Mouse (Mus musculus): ENCODE measurements at regions not wholly inside any gene's neighbourhood (a gene's known extent, or its start where the extent isn't known, plus 50 kb on each side); places are given as distances from the start of the nearest gene placed in this dataset.

DNA sequence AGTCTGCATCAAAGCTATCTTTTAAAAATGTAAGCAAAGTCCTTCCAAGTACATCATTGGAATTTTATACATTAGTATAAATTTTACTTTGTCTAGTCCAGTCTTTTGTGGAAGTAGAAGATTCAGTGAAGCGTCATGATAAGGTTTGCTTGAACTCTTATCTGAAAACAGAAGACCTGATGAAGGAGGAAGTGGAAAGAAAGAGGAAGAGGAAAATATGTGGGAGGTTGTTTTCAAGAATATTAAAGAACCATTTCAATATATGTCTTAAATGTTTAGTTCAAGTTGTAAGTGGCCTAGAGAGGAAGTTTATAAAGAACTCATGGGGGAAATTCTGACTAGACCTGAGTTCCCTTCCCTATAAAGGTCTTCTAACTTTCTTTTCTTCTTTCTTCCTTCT, 462.3 kb upstream of the Mef2c start:
- DNase-seq = no peak

DNA sequence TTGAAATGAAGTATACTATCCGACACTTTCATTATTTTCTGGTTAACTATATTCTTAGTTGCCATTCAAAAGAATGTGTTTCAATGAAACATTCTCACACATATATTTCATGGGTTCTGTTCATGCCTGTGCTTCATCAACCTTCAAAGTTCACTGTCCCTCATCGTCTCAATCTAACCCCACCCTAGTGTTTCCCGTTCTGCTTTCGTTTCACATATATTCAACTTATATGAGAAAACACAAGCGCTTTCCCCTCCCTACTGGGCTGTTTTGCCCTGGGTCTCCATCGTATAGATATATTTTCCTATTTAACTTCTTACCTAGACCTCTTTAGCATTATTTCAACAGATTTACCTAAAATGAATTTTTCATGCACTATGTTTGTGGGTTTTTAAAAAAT, 458.3 kb upstream of the Mef2c start:
- no peak for DNase-seq

DNA sequence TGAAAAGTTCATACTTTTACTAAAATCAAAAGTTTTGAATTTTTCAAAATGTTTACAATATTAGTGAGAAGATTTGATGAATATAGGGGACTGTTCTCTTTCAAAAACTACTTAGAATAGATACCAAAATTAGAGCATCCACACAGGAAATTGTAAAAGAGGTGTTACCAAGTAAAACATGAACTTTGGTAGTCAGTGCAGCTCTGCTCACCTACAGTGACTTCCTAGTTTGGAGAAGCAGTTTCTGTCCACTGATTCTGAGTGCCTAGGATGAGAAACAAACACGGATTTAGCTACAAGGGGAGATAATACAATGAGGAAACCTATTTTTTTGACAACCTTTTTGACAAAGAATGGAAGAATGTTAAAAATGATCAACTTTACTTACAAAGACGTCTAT, 457.9 kb upstream of the Mef2c start:
- no peak for DNase-seq

DNA sequence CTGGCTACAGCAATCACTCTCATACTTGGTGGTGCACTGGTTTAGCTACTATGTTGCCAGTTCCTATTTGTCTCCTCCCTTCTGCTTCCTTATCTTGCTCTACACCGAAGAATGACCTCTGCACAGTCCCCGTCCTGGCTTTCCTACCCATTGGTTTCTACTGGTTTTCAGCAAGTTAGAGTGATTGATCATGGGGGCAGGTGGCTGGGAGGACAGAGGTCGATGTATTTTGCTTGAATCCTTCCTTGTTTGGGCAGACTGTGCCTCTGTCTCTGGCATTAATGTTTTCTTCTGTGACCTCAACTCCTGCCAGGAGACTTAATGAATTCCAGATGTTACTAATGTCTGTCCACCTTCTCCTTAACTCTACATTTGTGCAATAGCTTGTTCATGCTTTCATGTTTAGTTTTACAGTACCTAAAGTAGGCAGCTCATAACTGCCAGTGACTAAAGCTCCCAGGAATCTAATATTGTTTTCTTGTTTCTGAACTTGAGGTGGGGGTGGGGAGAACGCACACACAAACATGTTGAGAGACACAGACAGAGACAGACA, 457.2 kb upstream of the Mef2c start:
- no peak for DNase-seq

DNA sequence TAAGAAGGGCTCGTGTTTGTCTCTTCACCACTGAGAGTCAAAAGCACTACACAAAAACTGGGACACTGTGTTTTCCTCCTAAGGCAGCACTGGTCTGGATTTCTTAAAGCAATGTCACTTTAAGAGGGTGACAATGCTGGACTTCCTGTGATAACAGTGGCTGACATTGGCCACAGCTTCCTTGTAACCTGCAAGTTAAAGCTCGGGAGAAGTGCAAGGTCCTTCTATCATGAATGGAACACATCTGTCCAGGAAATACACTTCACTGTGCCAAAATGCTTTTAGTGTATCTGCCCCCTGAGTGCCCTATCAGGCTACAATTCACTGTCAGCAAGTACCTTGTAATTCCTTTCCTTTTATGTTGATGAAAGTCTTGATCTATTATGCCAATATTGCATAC, 448.0 kb upstream of the Mef2c start:
- DNase-seq = no peak

DNA sequence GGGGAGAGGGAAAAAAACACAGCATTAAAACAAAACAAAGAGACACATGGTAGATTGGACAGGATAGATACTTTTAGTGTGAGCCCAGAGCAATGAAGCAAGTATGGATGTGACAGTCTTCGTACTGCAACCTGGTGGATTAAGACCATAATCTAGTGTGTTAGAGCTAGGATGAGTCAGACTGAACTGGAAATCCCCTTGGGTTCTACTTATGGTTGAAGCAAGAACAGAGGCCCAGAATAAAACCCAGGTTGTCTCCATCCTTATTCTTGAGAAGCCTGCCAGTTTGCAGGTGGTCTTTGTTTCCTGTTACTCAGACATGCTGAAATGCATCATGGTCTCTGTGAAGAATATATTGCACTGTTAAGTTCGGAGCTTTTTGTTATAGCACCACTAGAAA, 447.4 kb upstream of the Mef2c start:
- DNase-seq = no peak

DNA sequence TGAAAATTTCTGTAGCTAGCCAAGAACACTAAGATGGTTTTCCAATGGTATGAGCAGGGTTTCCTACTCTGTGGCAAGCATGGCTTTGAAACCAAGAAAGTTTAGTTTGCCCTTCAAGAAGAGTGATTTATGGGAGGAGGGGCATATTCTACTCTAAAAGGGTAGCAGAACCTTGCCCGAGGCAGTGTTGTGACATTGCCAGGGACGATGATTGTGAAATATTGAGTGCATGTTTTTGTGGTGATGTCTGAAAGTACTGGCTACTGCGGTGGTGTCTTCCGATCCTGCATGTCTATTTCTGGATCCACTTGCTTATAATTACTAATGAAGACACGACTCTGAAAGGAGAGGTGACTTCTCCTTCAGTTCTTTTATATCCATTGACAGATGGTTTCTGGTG, 439.1 kb upstream of the Mef2c start:
- DNase-seq = peak; percentile 3

DNA sequence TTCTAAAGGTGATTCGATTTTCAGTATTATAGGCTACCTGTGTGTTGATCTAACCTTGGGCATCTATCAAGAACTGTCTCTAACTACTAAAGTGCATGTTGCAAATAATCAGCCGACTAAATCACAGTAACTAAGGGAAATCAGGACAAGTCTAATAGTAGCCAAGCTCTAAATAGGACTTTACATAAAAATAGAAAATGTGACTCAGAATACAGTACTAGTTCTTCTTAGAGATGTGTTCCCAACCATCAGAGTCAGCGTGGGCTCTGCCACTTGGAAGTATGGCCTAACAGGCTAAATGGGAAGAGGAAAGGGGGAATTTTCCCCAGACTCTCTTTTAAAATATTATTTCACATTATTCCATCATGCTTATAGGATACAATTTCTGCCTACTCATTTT, 438.6 kb upstream of the Mef2c start:
- DNase-seq = no peak

DNA sequence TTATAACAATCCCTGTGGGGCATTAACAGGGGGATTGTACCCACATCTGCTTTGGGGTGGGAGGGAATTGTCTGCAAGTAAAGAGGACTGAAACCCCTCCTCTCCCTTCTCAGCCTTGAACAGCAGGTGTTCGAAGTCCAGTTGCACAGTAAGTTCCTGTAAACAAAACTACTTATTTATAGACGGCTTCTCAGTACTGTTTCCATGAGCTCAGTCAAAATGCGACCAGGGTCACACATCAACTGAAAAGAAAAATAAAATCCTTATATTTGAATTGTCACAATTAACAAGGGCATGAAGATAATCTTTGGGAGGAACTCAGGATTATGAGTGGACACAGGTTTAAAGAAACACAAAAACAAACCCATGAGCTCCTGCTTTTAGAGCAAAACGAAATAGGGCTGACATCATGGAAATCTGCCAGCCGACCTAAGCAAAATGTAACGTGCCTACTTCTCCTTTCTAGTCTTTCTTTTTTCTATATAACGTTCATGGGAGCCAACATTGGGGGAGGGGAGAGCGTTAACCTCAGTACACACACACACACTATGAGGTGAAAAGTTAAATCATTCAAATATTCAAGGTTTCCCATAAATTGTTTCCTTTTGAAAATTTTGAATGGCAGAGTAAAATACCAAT, 437.6 kb upstream of the Mef2c start:
- DNase-seq = no peak

DNA sequence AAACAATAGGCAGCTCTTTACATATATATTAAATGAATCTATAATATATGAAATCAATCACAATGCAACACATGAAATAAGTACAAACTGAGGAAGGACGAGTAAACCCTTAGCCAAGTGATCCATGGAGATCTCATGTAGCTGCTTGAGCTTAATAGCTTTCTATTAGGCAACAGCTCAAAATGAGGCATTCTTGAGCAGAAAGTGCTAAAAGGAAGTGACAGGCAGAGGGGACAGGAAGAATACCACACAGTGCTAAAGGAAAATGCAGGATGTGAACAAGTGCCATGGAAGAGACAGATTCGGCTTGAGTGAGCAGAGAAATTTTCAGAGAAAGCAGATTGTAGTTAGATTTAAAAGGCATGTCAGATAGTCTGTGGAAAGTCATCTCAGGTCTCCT, 436.3 kb upstream of the Mef2c start:
- DNase-seq = no peak

DNA sequence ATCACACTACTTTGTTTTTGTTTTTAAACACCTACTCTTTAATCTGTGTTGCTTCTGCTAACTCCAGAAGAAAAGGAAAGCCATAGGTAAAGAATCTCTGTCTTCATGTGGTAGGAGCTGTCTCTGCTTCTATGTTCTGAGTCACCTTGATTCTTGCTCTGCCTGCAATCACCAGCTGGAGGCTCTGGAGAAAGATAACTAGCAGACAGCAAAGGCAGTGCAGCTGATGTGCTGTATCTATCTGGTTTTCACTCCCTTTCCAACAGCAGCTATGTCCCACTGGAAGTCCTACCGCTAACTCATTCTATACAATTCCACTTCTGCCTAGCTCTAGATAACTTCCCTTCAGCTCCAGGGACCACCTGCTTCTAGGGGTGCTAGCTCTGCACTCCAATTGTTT, 435.2 kb upstream of the Mef2c start:
- DNase-seq = no peak

DNA sequence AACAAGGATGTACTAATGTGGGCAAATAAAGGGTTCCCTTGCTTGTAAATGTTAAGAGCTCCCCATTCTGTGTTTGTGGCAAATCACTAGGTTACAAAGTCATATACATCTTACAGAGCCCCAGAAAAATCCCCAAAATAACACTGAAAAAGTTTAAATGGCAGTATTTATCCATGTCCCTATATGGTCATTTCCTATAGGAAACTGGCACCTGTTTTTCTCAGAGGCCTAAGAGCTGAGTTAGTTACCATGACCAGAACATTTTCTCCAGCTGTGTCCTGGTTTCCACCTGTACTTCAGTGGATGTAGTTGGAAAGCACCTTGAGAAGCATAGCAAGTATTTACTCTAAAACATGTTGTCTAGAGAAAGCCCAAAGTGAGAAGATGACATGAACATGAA, 434.5 kb upstream of the Mef2c start:
- DNase-seq = no peak

DNA sequence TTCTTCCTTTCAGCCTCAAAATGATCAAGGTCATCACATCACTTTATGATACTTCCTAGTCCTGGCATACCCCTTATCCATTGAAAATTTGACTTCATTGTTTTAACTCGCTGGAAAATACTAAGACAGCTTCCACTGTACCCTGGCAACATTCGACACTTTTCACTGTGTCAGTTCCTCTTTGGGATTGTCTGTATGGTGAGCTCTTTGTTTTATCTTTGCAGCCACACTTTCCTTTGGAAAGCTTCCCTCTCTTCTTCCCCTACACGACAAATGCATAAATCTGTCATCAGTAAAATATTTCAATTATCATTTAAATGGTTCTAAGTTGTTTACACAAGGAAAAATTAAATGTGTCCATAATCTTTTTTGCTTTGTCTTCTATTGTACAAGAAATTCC, 431.8 kb upstream of the Mef2c start:
- DNase-seq = no peak

DNA sequence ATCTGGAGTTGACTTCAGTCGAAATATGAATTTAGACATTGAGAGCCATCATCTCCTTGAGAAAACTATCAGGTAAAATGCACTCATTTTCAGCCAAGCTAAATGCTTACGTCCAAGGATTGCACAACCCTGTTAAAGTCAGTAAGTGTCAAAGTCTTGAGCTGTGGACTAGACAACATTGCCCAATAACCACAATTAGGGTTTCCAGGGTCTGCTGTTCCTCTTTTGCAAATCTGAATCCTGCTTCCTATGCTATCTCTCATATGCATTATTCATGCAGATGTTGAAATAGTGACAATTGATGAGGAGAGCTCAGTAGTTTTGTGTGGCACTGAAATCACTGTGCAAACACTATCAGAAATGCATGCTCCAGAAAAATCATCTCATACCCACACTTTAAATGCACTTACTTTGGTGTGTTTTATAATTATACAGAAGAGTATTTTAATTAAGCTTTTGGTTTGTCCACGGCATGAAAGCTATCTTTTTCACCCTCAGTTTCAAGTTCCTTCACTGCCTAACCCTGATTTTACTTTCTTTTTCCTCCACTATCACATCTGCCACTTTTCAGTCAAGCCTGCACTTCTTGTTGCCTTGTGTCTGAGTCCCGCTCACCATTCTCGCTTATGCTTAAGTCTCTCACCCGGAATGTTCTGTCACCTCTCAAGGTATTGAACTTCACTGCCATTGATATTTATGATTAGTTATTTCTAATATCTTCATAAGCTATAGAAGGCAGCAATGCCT, 429.4 kb upstream of the Mef2c start:
- no peak for DNase-seq

DNA sequence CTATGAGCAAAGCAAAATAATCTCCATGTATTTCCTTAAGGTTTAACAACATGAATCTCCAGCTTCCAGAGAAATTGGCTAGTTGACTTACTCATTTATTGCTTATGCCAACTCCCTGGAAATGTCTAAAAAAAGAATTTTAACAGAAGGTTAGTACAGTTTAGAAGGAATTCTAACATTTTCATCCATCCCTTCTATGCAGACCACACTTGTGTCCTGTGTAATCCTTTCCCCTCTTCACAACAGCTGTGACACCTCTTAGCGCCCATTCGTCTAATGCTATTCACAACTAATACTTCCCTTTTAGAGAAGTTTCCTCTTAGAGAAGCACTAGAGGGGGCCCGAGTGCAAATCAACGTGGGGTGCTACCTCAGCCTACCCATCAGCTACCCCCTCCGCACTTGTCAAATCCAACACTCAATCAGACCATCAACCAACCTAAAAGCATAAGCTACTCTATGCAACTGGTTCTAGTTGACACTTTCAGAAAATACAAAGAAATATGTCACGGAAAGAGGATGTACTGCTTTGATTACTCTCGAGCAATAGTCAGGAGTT, 428.4 kb upstream of the Mef2c start:
- DNase-seq = no peak

DNA sequence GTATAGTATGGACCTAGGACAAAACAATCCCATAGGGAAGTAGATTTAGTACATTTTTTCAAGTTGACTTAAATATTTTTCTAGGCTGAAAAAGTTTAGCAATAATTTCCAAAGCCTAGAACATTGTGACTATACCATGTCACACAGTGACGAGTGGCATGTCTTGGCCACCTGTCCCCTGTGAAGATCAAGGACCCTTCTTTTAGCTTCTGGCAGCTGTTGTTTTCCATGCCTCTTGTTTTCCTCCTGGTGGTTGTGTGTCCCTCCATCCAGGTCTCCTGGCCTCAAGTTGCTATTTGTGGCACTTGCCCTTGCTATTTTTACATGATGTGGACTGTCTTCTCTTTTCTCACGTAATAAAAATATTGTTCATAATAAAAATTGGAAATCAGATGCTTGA, 427.2 kb upstream of the Mef2c start:
- DNase-seq = no peak

DNA sequence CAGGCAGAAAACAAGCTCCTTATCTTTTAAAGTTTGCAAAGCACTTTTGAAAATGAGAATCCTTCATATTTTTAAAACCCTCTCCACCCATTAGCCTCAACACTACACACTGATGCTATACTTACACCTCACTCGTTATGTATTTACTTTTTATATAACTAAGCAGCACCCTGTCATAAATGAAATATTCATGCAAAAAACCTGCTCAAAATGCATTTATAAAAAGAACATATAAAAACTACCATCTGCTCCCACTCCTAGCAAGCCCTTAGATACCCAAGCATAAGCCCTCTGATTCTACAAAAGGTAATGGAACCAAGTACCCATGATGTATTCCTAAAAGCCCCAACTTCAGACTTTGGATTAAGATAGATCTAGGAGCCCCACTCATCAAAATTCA, 426.7 kb upstream of the Mef2c start:
- DNase-seq = no peak

DNA sequence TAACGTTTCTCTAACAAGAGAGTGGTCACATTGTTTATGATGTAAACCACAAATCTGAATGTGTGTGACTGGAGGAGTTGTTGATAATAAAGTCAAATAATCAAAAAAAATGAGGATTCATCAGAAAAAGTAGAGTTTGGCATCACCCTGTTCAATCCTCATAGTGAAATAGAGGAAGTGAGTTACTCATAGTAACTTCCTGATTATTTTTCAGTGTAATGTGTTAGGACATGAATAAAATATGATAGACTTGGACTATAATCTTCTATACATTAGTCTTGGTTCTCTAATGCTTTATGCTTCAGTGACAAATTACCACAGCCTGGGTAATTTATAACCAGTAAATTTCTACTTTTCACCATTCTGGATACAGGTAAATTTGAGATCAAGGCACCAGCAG, 424.5 kb upstream of the Mef2c start:
- DNase-seq = no peak

DNA sequence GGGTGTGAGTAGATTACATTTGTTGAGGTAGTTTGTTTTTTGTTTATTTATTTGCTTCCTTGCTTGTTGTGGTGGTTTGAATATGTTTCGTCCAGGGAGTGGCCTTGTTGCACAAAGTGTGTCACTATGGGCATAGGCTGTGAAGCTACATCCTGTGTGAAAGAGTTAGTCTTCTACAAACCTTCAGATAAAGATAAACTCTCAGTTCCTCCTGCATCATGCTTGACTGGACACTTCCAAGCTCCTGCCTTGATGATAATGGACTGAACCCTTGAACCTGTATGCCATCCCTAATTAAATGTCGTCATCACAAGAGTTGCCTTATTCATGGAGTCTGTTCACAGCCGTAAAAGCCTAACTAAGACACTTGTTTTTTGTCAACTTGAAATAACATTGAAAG, 418.9 kb upstream of the Mef2c start:
- no peak for DNase-seq

DNA sequence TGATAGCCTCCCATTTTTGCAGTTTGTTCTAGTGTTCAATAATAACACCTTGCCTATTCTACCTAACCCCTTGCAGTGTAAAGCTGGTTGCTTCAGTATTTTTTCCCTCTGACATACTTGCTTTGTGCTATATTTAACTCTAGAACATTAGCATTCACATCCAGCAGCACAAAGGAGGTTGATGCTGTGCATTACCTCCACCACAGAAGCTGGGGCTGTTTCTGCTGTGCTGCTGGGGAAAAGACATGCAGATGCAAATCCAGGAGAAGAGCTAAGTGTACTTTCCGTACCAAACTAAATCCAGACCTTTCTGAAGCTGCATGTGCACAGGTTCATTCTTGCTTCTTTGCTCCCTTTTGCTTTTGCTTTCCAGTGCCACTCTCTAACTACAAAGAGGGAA, 403.9 kb upstream of the Mef2c start:
- DNase-seq = no peak

DNA sequence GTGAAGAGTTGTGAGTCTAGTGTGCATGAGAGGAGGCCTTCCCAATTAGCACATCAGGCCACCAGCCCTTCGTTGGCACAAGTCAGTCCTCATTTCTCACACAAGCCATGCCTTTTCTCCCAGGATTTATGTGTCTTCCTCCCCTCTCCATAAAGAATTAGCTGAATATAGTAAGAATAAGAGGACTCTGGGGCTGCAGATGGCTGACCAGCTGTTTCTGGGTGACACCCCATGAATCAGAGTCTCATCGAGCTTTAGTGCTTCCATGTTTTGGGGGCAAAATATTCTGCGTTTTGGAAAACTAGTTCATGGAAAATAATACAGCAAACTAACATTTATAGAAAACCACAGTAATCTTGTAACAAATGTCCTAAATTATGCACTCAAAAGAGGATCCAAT, 393.2 kb upstream of the Mef2c start:
- DNase-seq = no peak

DNA sequence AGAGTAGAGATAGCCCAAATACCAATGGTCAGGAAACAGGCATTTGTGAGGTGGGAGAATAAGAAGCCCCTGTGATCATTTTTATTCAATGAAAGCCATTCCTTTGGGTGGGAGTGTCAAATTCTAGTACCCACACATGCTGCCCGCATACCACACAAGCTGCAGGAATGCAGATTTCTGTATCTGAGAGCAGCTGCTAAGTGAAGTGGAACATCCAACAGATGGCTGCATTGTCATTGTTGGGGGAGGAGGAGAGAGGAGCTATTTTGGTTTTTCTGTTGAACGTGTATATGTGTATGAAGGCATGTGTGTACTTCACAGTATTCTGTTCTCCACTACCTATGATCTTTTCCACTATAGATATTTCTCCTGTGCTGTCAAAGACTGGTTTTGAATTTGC, 392.3 kb upstream of the Mef2c start:
- DNase-seq = no peak

DNA sequence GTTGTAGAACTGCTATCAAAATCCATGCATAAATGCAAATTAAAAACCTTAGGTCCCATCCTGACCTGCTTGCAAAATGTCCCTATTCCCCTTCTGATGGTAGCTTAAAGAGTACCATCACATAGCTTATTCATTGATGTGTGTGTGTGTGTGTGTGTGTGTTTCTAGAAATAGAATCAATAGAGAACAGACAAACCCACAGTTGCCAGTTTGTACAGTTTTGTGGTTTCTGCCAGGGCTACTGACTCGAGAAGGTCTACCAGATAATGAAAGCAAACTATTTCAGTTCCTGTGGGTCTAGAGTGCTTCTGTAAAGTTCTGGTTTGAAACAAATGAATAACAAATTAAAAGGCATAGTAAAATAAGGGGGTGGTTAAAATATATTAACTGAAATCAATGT, 391.5 kb upstream of the Mef2c start:
- DNase-seq = no peak

DNA sequence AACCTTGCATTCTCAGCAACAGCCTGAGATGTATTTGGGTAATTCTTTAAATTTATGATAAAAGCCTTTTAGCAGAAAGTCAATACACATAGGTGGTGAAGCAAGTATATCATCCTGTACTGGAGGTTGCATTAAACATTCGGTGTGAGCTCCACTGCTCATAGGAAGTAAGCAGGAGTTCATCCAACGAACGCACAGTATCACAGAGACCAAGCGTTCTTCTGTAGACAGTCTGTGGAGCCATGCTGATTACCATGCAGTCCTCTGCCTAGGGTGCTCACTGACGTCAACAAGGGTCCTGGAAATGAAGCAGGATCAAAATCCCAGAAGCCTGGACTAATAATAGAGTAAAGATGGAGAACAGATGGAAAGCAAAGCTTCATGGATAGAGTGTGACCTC, 391.1 kb upstream of the Mef2c start:
- DNase-seq = no peak

DNA sequence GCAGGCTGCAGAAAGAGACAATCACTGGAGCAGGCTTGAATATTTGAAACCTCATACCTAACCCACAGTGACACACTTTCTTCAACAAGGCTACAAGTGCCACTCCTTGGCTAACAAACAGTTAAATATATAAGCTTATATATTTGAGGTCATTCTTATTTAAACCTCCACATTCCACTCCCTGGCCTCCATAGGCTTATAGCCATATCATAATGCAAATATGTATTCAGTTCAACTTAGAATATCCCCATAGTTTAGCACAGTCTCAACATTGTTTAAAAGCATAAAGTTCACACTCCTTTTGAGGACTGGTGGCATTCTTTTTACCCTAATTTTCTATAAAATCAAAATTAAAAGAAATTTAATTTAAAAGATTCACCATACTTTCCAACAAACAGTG, 390.0 kb upstream of the Mef2c start:
- DNase-seq = no peak

Data from kidney, adult 18-20 months (tissue).